Mouse (Mus musculus): ENCODE measurements around the gene Ubxn11.
A peak's percentile ranks its signal among the peaks of the same experiment; 100 is the strongest.

Ubxn11 gene

GRCm38 (mm10) chr4:134118126-134118800 lies 15.9 kb downstream of the Ubxn11 start:
- peak in 1 of 2 experiments; percentile 39 for DNase-seq (ENCODE audit: low spot score in 2 of 2)

DNA sequence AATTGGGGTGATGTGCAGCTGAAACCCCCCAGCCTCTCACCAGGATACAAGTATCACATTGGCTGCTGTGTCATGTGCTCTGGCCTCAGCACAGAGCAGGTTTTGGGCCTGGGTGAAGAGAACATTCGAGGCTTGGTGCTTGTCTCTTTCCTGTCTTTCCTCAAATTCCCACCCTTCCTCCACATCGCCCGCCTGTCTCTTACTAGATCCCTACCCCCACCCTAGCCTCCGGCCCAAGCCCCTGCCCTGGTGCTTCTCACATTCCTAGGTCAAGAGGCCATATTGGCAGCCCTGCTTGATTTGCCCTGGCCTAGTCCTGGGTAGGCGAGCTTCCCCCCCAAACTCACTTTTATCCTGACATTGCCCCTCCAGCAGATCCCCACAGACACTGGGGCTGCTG lies 16.7 kb downstream of the Ubxn11 start:
- DNase-seq (ENCODE audit: low spot score in 2 of 2): peak in 1 of 2 experiments; percentile 20

DNA sequence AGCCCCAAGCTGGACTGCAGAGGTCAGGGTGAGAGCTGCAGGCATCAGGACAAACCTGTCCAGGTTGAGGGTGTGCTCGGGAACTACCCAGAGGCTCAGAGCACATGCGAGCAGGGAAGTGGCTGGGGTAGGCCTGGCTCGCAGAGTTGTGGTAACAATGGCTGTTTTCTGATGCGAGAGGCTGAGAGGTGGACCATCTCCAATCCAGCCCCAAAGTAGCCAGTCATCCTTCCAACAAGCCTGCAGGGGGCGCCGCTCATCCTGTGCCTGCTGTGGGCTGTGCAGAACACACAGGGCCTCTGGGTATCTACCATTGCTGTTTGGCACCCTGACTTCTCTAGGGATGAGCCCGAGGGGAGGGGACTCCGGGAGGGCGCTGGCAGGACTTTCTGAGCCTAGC lies 17.3 kb downstream of the Ubxn11 start:
- DNase-seq (ENCODE audit: low spot score in 2 of 2): peak in 1 of 2 experiments; percentile 77

GRCm38 (mm10) chr4:134120192-134120805 lies 17.9 kb downstream of the Ubxn11 start:
- peak in 1 of 2 experiments; percentile 36 for DNase-seq (ENCODE audit: low spot score in 2 of 2)

GRCm38 (mm10) chr4:134120916-134121315 lies 18.5 kb downstream of the Ubxn11 start:
- DNase-seq (ENCODE audit: low spot score in 2 of 2): peak in 1 of 2 experiments; percentile 16

GRCm38 (mm10) chr4:134121571-134121970 lies 19.2 kb downstream of the Ubxn11 start:
- DNase-seq (ENCODE audit: low spot score in 2 of 2): peak in 1 of 2 experiments; percentile 65

- peak in 1 of 2 experiments; percentile 22 for DNase-seq (ENCODE audit: low spot score in 2 of 2)
These were observed 19.9 kb downstream of the Ubxn11 start for GRCm38 (mm10) chr4:134122281-134122680.

GRCm38 (mm10) chr4:134123147-134123546 lies 20.8 kb downstream of the Ubxn11 start:
- DNase-seq (ENCODE audit: low spot score in 2 of 2): no peak

- peak; percentile 60 to 71 for DNase-seq (ENCODE audit: low spot score in 2 of 2)
These were observed 21.5 kb downstream of the Ubxn11 start for GRCm38 (mm10) chr4:134123680-134124551.

- no peak for DNase-seq (ENCODE audit: low spot score in 2 of 2)
These were observed 23.2 kb downstream of the Ubxn11 start for GRCm38 (mm10) chr4:134125383-134126060.

- no peak for DNase-seq (ENCODE audit: low spot score in 2 of 2)
These were observed 24.1 kb downstream of the Ubxn11 start for GRCm38 (mm10) chr4:134126300-134127120.

DNA sequence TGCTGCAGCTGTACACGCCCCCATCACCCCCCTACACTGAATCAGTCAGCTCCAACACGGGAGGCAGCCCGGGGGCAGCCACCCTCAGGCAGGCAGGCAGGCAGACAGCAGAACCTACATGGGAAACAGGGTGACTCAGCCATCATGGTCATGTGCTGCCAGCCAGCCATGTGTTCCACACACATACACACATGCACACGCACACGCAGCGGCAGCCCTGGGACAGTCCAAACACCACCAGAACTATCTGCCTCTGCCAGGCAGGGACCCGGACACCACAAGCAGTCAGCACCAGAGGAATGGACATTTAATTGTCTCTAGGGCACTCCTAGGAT lies 24.7 kb downstream of the Ubxn11 start:
- DNase-seq (ENCODE audit: low spot score in 2 of 2): no peak

- peak in 1 of 2 experiments; percentile 16 for DNase-seq (ENCODE audit: low spot score in 2 of 2)
These were observed 25.4 kb downstream of the Ubxn11 start for GRCm38 (mm10) chr4:134127793-134128192.

GRCm38 (mm10) chr4:134128221-134128982 lies 26.0 kb downstream of the Ubxn11 start, which contains the start of gene Sh3bgrl3:
TSS of gene Sh3bgrl3 (minus strand) at chr4:134128789.
- DNase-seq (ENCODE audit: low spot score in 2 of 2): peak; percentile 76 to 90

DNA sequence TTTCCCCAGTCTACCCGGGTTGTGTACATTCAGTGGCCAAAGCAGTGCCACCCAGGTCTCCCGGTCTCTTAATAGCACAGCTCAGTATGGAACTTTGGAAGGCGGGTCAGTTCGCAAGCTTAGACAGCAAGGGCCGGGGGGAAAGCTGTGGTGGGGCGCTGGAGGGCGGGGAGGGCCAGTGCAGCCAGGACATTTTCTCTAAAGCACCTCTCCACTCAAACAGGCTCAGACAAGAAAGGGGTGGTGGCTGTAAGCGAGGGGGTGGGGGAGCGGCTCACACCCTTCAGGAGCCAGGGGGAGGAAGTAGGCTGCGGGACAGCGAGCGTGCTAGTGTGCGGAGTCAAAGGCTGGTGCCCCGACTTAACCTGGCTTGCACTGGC lies 26.6 kb downstream of the Ubxn11 start:
- peak in 1 of 2 experiments; percentile 65 for DNase-seq (ENCODE audit: low spot score in 2 of 2)

- DNase-seq (ENCODE audit: low spot score in 2 of 2): peak in 1 of 2 experiments; percentile 52
These were observed 27.1 kb downstream of the Ubxn11 start for GRCm38 (mm10) chr4:134129482-134129881.

DNA sequence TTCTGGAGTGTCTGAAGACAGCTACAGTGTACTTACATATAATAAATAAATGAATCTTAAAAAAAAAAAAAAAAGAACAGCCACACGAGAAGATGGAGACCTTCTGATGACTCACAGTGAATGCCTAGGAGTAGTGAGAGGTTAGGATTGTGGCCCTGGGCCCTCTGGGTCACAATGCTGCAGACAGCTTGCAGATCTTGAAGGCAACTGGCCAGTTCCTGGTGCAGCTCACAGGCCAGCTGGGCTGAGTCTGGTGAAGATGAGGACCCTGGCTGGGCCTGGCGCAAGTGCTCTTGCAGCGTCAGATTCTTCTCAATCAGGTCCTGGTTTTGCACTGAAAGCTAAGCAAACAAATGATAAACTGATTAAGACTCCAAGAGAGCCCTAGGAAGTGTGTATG lies 29.7 kb downstream of the Ubxn11 start:
- no peak for DNase-seq (ENCODE audit: low spot score in 2 of 2)

GRCm38 (mm10) chr4:134132519-134133095 lies 30.2 kb downstream of the Ubxn11 start:
- DNase-seq (ENCODE audit: low spot score in 2 of 2): no peak

DNA sequence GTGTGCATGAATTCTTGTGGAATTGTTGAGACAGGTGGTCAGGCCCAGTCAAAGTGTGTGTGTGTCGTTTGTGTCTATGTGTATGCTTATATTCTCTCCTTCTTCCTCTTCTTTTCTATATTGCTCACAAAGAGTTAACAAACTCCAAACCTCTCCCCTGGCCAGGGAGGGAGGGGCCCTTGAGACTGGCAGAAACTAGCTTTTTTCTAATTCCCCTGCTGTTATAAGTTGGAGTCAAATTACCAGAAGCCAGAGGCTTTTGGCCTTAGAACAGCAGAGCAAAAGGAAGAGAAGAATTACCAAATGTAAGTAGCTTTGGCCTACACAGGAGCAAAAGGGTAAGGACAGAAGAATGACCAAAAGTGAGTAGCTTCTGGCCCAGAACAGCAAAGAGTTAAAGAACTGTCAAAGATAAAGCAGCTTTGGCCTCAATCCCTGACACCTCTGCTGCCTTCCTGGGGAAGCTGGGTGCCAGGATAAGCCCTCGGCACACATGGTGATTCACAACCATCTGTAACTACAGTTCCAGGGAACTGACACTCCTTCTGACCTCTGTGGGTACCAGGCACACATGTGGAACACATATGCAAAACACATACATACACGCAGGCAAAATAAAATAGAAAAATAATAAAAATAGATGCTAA lies 34.0 kb downstream of the Ubxn11 start:
- DNase-seq (ENCODE audit: low spot score in 2 of 2): no peak
